ENCODE assay signal across 23 mouse cellular contexts in the genomic region with DNA sequence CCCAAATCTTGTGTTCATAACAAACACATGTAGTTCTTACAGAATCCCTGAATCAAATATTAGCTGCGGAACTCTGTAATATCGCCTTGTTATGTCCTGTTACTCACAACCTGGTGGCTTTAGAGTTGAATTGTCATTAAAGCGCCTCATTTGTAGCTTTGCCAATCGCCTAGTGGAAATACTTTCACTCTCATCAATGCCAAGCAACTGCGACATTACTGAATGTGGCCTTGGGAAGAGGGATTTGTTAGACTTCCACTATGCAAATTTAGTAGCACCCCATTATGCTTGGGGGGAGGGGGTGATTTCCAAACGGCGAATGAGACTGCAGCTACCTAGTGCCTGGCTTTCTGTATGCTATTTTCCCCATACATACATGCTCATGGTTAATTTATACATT. TPM values are rescaled to one million over a fixed set of nuclear protein-coding genes. Genes with fewer than 3 reads are reported as not detected.
DNase-seq lines count a peak whose midpoint lies in the region; ATAC-seq lines count a peak whose summit lies in the region.
"Had no signal": no experiment of that assay in that cellular context is flagged by ENCODE, and none has a peak within 500 bp of the region (broad histone marks: within the 10 kb centered on the region; RNA-seq: fewer than 3 reads in every experiment).

No protein-coding gene starts in this region.

- H3K4me3 ChIP-seq in heart, embryonic 14.5 days (ENCODE audit: control insufficient read depth in 1 of 2, insufficient read depth in 1 of 2, low read depth in 1 of 2, low read length in 2 of 2) = no peak overlapping the region
- H3K4me3 ChIP-seq: embryonic facial prominence, embryonic 15.5 days; erythroblast, embryonic 14.5 days; forebrain, embryonic 10.5 days; forebrain, embryonic 15.5 days; heart, adult 2 months; heart, embryonic 15.5 days; hindbrain, embryonic 12.5 days had no signal

- H3K4me1 ChIP-seq in heart, embryonic 14.5 days (ENCODE audit: control insufficient read depth in 2 of 2, insufficient read depth in 2 of 2, low read length in 2 of 2) = peaks cover 6 to 8% of the 10 kb centered on the region in 2 experiments; a peak in 2 of 4 replicates
- H3K4me1 ChIP-seq: heart, embryonic 15.5 days; hindbrain, embryonic 12.5 days had no signal

- DNase-seq in adrenal gland, postnatal 14 days = peak; percentile 8
- DNase-seq in adrenal gland, postnatal 4 days (ENCODE audit: low spot score in 2 of 2) = no peak
- no peak for DNase-seq in heart, adult 8-10 months (ENCODE audit: low spot score)
- peak; percentile 20 for DNase-seq in lung, postnatal 10 days
- no peak for DNase-seq in lung, postnatal 4 days
- DNase-seq in layer of hippocampus, postnatal 14 days (ENCODE audit: low spot score in 2 of 2) = no peak
- DNase-seq: B cell, adult 2 months; cerebellum, adult 11 months; cerebellum, adult 8-10 months; embryo, embryonic 11 days; gastrocnemius, postnatal 10 days; heart, adult 2 months had no signal

- H3K4me2 ChIP-seq in heart, embryonic 14.5 days (ENCODE audit: low read length) = peak overlapping the region; percentile 42; the same call in 1 of the 2 replicates
- H3K4me2 ChIP-seq: embryonic facial prominence, embryonic 15.5 days; forebrain, embryonic 15.5 days; heart, embryonic 15.5 days; hindbrain, embryonic 12.5 days had no signal

- H3K27me3 ChIP-seq in heart, embryonic 14.5 days (ENCODE audit: control insufficient read depth, insufficient read depth, low read length) = no peaks in the 10 kb centered on the region
- H3K27me3 ChIP-seq: embryonic facial prominence, embryonic 15.5 days; forebrain, embryonic 15.5 days; heart, embryonic 15.5 days; hindbrain, embryonic 12.5 days had no signal

- no peak for ATAC-seq in heart, embryonic 14.5 days (ENCODE audit: insufficient number of reproducible peaks, insufficient read depth, low FRiP score, low read depth)
- ATAC-seq: CD4-positive, CD25-positive, alpha-beta regulatory T cell, adult 4 months; forebrain, embryonic 15.5 days; hindbrain, embryonic 16.5 days; inflammation-experienced regulatory T-cells, adult 6 months had no signal

- H3K9me3 ChIP-seq in heart, embryonic 14.5 days (ENCODE audit: control insufficient read depth, low read length) = no peaks in the 10 kb centered on the region
- H3K9me3 ChIP-seq: embryonic facial prominence, embryonic 15.5 days; forebrain, embryonic 10.5 days; forebrain, embryonic 15.5 days; G1E; heart, embryonic 15.5 days; hindbrain, embryonic 12.5 days had no signal

- no peak overlapping the region for H3K9ac ChIP-seq in heart, embryonic 14.5 days (ENCODE audit: low read length)
- H3K9ac ChIP-seq: embryonic facial prominence, embryonic 15.5 days; forebrain, embryonic 15.5 days; heart, embryonic 15.5 days; hindbrain, embryonic 12.5 days had no signal

- WGBS in heart, embryonic 14.5 days = 83% methylated on average over 7 of the region's 7 CpGs

- H3K27ac ChIP-seq in heart, embryonic 14.5 days (replicated peaks in 1 of 2; ENCODE audit: control insufficient read depth in 1 of 2, insufficient read depth in 1 of 2, low read depth in 2 of 2, low read length in 2 of 2) = no peak overlapping the region
- H3K27ac ChIP-seq: embryonic facial prominence, embryonic 15.5 days; forebrain, embryonic 10.5 days; forebrain, embryonic 15.5 days; heart, adult 2 months; heart, embryonic 15.5 days; hindbrain, embryonic 12.5 days had no signal

- no peaks in the 10 kb centered on the region for H3K36me3 ChIP-seq in heart, embryonic 14.5 days (ENCODE audit: control insufficient read depth, insufficient read depth, low read length)
- H3K36me3 ChIP-seq: embryonic facial prominence, embryonic 15.5 days; forebrain, embryonic 10.5 days; forebrain, embryonic 15.5 days; G1E; heart, embryonic 15.5 days; hindbrain, embryonic 12.5 days had no signal

RNA-seq across cellular contexts. Expression of gene Aldh1a3, which starts 50.8 kb away (rescaled TPM):
- 10.9 and 12.6 TPM in 2 replicates for total RNA-seq in adrenal gland, postnatal 14 days (2021)
- total RNA-seq in adrenal gland, postnatal 4 days (2021) = 10 to 100 TPM; 19.7 to 19.9 TPM
- 0.67 and 1.3 TPM in 2 replicates for polyA plus RNA-seq in heart, embryonic 14.5 days (2014; fragmentation: Nextera tagmentation; extraction: Ambion mirVana)
- 1 to 10 TPM in 3 of 4 experiments, under 1 TPM in 1; 0.90 to 1.4 (median 1.2) TPM for total RNA-seq in heart, adult 8-10 months (2022)
- total RNA-seq in layer of hippocampus, postnatal 14 days (2021) = 1 to 10 TPM; 1.6 TPM
- polyA plus RNA-seq: erythroblast, embryonic 14.5 days; G1E had no signal

Comparison
In these comparisons a context has a peak if more than half of its experiments do, and no peak if none do; other contexts are left out.
1. DNase-seq: peak in adrenal gland, postnatal 14 days (single experiment) and lung, postnatal 10 days (single experiment); none in adrenal gland, postnatal 4 days (0 of 2), heart, adult 8-10 months (single experiment), lung, postnatal 4 days (0 of 2) and layer of hippocampus, postnatal 14 days (0 of 2).